Mouse (Mus musculus): ENCODE data around the gene Wdr59. TPM values are rescaled to one million over a fixed set of nuclear protein-coding genes. Genes with fewer than 3 reads are reported as not detected.
"Not testable (repeated sequence)": the region's sequence is repeated elsewhere in the genome, so short reads cannot be mapped to it uniquely, and the experiment has no call there.

Gene Wdr59
- polyA plus RNA-seq, 1 experiment from 2014 or later, result 6.0 TPM

DNA sequence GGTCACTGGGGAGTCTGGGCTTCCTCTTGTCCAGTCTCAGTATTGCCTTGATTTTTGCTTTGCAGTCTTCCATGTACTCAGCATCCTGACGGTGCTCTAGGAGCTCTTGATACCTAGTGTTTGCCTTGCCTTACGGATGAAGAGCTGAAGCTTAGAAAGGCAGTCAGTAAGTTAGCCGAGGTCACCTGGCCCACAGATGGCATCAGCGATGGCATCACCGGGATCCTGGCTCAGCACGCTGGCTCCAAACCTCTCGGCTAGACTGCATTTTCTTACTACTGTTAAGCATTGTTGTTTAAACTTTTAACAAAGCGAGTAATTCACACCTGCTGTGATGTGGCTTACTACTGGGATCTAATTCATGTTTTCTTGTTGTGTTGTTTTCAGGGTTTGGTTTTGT is 8.4 kb downstream of the Wdr59 start:
- no peaks in the 10 kb centered on the region for H3K9me3 ChIP-seq
- no peak overlapping the region for H3K27ac ChIP-seq
- H3K4me3 ChIP-seq, result no peak overlapping the region
- H3K4me1 ChIP-seq, result 0 out of 2 replicates have a peak, but pooled peaks cover 5% of the 10 kb centered on the region
- H3K36me3 ChIP-seq, result no peaks in the 10 kb centered on the region
- no peak for ATAC-seq (ENCODE audit: borderline replicate concordance, extremely low read depth, low FRiP score, low TSS enrichment)
- H3K27me3 ChIP-seq, result no peaks in the 10 kb centered on the region
- no peak overlapping the region for H3K9ac ChIP-seq
- no peak overlapping the region for H3K4me2 ChIP-seq
- 73% methylated on average over 8 of the region's 8 CpGs for WGBS

- Histone ChIP-seq H3K9me3 (no peaks in the 10 kb centered on the region), H3K27ac (no peak overlapping the region), H3K4me3 (no peak overlapping the region), H3K9ac (no peak overlapping the region), H3K36me3 (no peaks in the 10 kb centered on the region), H3K27me3 (no peaks in the 10 kb centered on the region), H3K4me2 (no peak overlapping the region), H3K4me1 (0 out of 2 replicates have a peak, but pooled peaks cover 5% of the 10 kb centered on the region)
- 77% methylated on average over 7 of the region's 7 CpGs for WGBS
- ATAC-seq (ENCODE audit: borderline replicate concordance, extremely low read depth, low FRiP score, low TSS enrichment), result no peak
These were observed 9.0 kb downstream of the Wdr59 start for GRCm38 (mm10) chr8:111512941-111513340.

GRCm38 (mm10) chr8:111510401-111510800 is 11.5 kb downstream of the Wdr59 start:
- Histone ChIP-seq H3K4me1 (0 out of 2 replicates have a peak, but pooled peaks cover 5% of the 10 kb centered on the region), H3K9ac (no peak overlapping the region), H3K4me2 (no peak overlapping the region), H3K36me3 (no peaks in the 10 kb centered on the region), H3K9me3 (no peaks in the 10 kb centered on the region), H3K27ac (no peak overlapping the region), H3K27me3 (no peaks in the 10 kb centered on the region), H3K4me3 (no peak overlapping the region)
- ATAC-seq (ENCODE audit: borderline replicate concordance, extremely low read depth, low FRiP score, low TSS enrichment), result no peak
- WGBS, result 39% methylated on average over 4 of the region's 4 CpGs

DNA sequence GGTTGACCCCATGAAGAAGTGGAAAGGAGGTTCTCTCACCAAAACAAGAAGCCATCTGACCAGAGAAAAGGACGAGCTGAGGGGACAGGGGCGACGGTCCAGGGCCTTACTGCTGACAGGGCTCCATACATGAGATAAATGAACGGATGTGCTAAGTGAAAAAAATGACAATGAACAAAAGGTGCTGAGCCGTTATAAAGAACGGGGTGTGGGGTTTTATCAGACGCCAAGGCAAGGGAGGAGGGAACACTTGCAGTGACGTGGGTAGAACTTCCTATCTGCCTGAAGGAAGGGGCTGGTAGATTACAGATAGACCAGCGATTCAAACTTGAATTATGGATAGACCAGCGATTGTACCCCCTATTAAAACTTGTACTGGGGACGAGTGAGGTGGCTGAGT is 12.6 kb downstream of the Wdr59 start:
- H3K9me3 ChIP-seq, result no peaks in the 10 kb centered on the region
- no peak overlapping the region for H3K4me3 ChIP-seq
- H3K27me3 ChIP-seq, result no peaks in the 10 kb centered on the region
- 60% methylated on average over 11 of the region's 11 CpGs for WGBS
- ATAC-seq (ENCODE audit: borderline replicate concordance, extremely low read depth, low FRiP score, low TSS enrichment), result no peak
- no peaks in the 10 kb centered on the region for H3K36me3 ChIP-seq
- 0 out of 2 replicates have a peak, but pooled peaks cover 5% of the 10 kb centered on the region for H3K4me1 ChIP-seq
- no peak overlapping the region for H3K9ac ChIP-seq
- H3K27ac ChIP-seq, result peak overlapping the region; percentile 0; the same call in 1 of the 2 replicates
- no peak overlapping the region for H3K4me2 ChIP-seq

GRCm38 (mm10) chr8:111508566-111508965 is 13.3 kb downstream of the Wdr59 start:
- H3K4me1 ChIP-seq, result 0 out of 2 replicates have a peak, but pooled peaks cover 5% of the 10 kb centered on the region
- H3K4me3 ChIP-seq, result no peak overlapping the region
- no peaks in the 10 kb centered on the region for H3K27me3 ChIP-seq
- 27% methylated on average over 2 of the region's 2 CpGs for WGBS
- H3K9ac ChIP-seq, result no peak overlapping the region
- H3K27ac ChIP-seq, result 0 out of 2 replicates have a peak overlapping the region, but pooled peaks have one; percentile 0
- H3K9me3 ChIP-seq, result no peaks in the 10 kb centered on the region
- H3K36me3 ChIP-seq, result no peaks in the 10 kb centered on the region
- ATAC-seq (ENCODE audit: borderline replicate concordance, extremely low read depth, low FRiP score, low TSS enrichment), result no peak
- no peak overlapping the region for H3K4me2 ChIP-seq

- H3K27ac ChIP-seq, result no peak overlapping the region
- no peak for ATAC-seq (ENCODE audit: borderline replicate concordance, extremely low read depth, low FRiP score, low TSS enrichment)
- no peak overlapping the region for H3K9ac ChIP-seq
- H3K4me3 ChIP-seq, result no peak overlapping the region
- no peaks in the 10 kb centered on the region for H3K27me3 ChIP-seq
- no peaks in the 10 kb centered on the region for H3K9me3 ChIP-seq
- no peaks in the 10 kb centered on the region for H3K4me1 ChIP-seq
- H3K4me2 ChIP-seq, result no peak overlapping the region
- 34% methylated on average over 11 of the region's 11 CpGs for WGBS
- peaks cover 8% of the 10 kb centered on the region for H3K36me3 ChIP-seq
These were observed 20.0 kb downstream of the Wdr59 start for GRCm38 (mm10) chr8:111501724-111502464.

- not testable (repeated sequence) for H3K4me3 ChIP-seq; H3K27ac ChIP-seq; ATAC-seq (ENCODE audit: borderline replicate concordance, extremely low read depth, low FRiP score, low TSS enrichment); H3K27me3 ChIP-seq; H3K36me3 ChIP-seq; H3K4me1 ChIP-seq; H3K9me3 ChIP-seq; H3K4me2 ChIP-seq; H3K9ac ChIP-seq
- WGBS, result 68% methylated on average over 6 of the region's 6 CpGs
These were observed 23.6 kb downstream of the Wdr59 start for GRCm38 (mm10) chr8:111498249-111498648.

DNA sequence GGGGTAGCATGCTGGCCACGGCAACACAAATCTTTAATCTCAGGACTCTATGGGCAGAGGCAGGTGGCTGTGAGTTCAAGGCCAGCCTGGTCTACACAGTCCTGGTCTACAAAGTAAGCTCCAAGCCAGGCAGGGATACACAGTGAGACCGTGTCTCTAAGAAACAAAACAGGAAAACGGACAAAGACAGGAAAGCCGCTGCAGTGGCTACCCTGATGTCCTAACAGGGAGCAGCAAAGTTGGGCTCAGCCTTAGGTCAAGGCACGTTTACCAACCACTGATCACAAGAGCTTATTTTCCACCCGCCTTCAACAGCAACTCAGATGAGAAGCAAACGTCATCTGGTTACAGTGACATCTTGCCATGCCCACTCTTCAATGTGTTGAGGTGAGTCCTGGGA is 25.6 kb downstream of the Wdr59 start:
- H3K36me3 ChIP-seq, result peaks cover 10% of the 10 kb centered on the region
- WGBS, result 76% methylated on average over 7 of the region's 7 CpGs
- no peak overlapping the region for H3K4me2 ChIP-seq
- no peak for ATAC-seq (ENCODE audit: borderline replicate concordance, extremely low read depth, low FRiP score, low TSS enrichment)
- H3K4me1 ChIP-seq, result peaks cover 7% of the 10 kb centered on the region
- peak overlapping the region; percentile 47 for H3K27ac ChIP-seq
- H3K4me3 ChIP-seq, result no peak overlapping the region
- H3K9me3 ChIP-seq, result no peaks in the 10 kb centered on the region
- H3K27me3 ChIP-seq, result no peaks in the 10 kb centered on the region
- H3K9ac ChIP-seq, result no peak overlapping the region

DNA sequence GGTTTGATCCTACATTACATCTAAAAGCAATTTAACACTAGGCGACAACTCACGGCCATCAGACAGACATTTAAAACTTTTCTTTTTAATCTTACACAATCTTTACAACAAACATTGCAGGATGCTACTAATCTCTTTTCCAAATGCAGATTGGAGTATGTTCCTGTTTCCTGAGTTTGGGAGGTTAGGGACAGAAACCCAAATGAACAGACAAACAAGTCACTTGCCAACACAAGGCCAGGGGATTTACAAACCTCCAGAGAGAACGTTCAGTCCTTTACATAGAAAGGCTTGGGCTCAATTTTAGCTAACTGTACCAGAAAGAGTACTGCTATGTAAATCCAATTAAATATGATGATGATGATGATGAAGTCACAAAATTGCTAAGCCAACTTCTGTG is 28.7 kb downstream of the Wdr59 start:
- no peak overlapping the region for H3K27ac ChIP-seq
- no peak for ATAC-seq (ENCODE audit: borderline replicate concordance, extremely low read depth, low FRiP score, low TSS enrichment)
- 90% methylated on average over 3 of the region's 3 CpGs for WGBS
- peaks cover 9% of the 10 kb centered on the region; the same call in 1 of the 2 replicates for H3K36me3 ChIP-seq
- H3K4me3 ChIP-seq, result no peak overlapping the region
- H3K9me3 ChIP-seq, result no peaks in the 10 kb centered on the region
- no peak overlapping the region for H3K4me2 ChIP-seq
- H3K4me1 ChIP-seq, result peaks cover 17% of the 10 kb centered on the region
- H3K9ac ChIP-seq, result no peak overlapping the region
- H3K27me3 ChIP-seq, result no peaks in the 10 kb centered on the region

DNA sequence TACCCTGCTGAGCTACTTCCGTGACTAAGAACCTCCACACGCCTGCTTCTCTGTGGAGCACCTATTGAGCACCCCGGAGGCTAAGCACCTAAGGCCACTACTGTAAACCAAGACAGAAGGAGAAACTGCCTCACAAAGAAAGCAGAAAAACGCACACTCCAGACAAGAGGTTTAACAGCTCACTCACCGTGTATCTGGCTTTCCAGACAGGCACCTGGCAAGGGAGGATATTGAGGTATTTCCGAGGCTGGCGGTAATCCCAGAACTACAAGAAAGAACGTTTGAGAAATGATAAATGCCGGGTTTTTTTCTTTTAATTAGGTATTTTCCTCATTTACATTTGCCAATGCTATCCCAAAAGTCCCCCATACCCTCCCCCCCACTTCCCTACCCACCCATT is 29.4 kb downstream of the Wdr59 start:
- H3K27me3 ChIP-seq, result no peaks in the 10 kb centered on the region
- no peak overlapping the region for H3K4me2 ChIP-seq
- H3K4me1 ChIP-seq, result peaks cover 17% of the 10 kb centered on the region
- no peak overlapping the region for H3K27ac ChIP-seq
- H3K36me3 ChIP-seq, result peaks cover 5% of the 10 kb centered on the region; the same call in 1 of the 2 replicates
- H3K9me3 ChIP-seq, result no peaks in the 10 kb centered on the region
- H3K9ac ChIP-seq, result no peak overlapping the region
- H3K4me3 ChIP-seq, result no peak overlapping the region
- WGBS, result 85% methylated on average over 9 of the region's 9 CpGs
- no peak for ATAC-seq (ENCODE audit: borderline replicate concordance, extremely low read depth, low FRiP score, low TSS enrichment)

DNA sequence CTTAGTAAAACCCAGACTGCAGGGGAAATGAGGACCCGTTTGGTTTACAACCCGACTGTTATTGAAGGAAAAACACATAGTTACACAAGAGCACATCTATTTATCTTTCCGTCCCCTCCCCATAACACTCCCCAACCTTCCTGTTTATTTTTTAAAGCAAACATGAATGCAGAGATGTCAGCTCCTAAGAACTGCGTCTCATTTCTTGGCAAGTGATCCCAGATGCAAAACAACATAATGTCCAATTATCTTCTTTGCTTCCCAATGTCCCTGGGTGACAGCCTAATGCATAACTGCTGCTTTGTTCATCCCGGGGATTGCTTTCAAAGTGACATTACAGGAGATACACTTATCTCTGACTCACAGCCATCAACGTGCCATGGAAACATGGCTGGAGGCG is 30.7 kb downstream of the Wdr59 start:
- peaks cover 10% of the 10 kb centered on the region; the same call in 1 of the 2 replicates for H3K36me3 ChIP-seq
- H3K4me3 ChIP-seq, result no peak overlapping the region
- no peaks in the 10 kb centered on the region for H3K27me3 ChIP-seq
- H3K27ac ChIP-seq, result peak overlapping the region; percentile 61
- H3K9me3 ChIP-seq, result no peaks in the 10 kb centered on the region
- no peak overlapping the region for H3K4me2 ChIP-seq
- H3K9ac ChIP-seq, result no peak overlapping the region
- 43% methylated on average over 7 of the region's 7 CpGs for WGBS
- peak; percentile 49; the same call in 1 of the 2 replicates for ATAC-seq (ENCODE audit: borderline replicate concordance, extremely low read depth, low FRiP score, low TSS enrichment)
- peaks cover 17% of the 10 kb centered on the region for H3K4me1 ChIP-seq

- Histone ChIP-seq H3K9me3 (no peaks in the 10 kb centered on the region), H3K27ac (no peak overlapping the region; the same call in 1 of the 2 replicates), H3K27me3 (no peaks in the 10 kb centered on the region), H3K36me3 (peaks cover 11% of the 10 kb centered on the region; the same call in 1 of the 2 replicates), H3K4me2 (no peak overlapping the region), H3K9ac (no peak overlapping the region), H3K4me3 (no peak overlapping the region), H3K4me1 (peaks cover 17% of the 10 kb centered on the region)
- ATAC-seq (ENCODE audit: borderline replicate concordance, extremely low read depth, low FRiP score, low TSS enrichment), result no peak
- 87% methylated on average over 10 of the region's 10 CpGs for WGBS
These were observed 31.8 kb downstream of the Wdr59 start for GRCm38 (mm10) chr8:111490034-111490591.
